Mouse (Mus musculus) effector memory CD4-positive, alpha-beta T cell, adult 5 months (primary cell): Measurements from ENCODE around the gene Efna1. TPM values are rescaled to one million over a fixed set of nuclear protein-coding genes. Genes with fewer than 3 reads are reported as not detected.

Experiments
- polyA plus RNA-seq: library from polyadenylated mRNA; unstranded; fragments of 100-300 nt; shearing (Covaris generic); gene quantifications from one replicate; pipeline ENCODE4 v1.2.1, GENCODE M21; 2017

The Efna1 gene
- polyA plus RNA-seq, result 0.26 TPM

DNA sequence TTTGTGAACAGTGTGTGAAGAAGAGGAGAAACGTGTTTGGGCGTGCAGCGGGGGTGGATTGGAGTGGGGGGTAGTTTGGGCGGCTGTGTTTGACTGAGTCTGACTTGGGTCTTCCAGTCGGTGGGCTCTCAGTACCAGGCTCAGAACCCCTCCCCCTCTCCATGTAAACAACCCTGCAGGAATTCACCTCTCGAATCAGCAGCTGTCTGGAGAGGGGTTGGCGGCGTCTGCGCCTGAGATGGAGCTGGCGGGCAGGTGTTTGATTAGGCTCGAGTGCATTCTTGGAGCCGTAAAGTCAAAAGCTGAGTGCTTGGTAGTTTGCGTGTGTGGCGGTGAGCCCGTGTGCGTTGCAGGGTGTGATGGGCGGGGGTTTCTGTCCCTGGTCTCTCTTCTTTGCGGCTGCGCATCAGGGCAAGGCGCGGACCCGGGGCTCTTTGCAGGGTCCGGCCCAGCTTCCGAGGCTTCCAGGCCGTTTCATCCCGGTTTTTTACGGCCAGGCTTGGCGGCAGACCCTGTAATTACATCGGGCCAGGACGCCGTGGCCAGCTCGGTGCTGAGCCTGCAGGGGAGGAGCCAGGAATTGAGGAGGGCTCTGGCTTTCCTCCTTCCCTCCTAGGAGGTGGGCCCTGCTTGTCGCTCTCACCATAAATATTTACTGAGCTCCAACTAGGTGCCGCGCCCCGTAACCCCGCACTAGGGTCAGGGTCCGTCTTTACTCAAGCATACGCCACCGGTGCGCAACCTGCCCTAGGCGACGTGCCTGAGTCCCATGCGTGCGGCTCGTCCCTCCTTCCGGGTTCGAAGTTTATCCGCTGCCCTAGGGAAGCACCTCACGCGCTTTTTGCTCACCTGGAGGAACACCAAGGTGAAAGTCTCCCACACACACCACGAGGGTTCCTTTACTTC, at the start of gene Efna1:
TSS of gene Efna1 (minus strand) at position 537 of the 906 bp plus-strand sequence.

DNA sequence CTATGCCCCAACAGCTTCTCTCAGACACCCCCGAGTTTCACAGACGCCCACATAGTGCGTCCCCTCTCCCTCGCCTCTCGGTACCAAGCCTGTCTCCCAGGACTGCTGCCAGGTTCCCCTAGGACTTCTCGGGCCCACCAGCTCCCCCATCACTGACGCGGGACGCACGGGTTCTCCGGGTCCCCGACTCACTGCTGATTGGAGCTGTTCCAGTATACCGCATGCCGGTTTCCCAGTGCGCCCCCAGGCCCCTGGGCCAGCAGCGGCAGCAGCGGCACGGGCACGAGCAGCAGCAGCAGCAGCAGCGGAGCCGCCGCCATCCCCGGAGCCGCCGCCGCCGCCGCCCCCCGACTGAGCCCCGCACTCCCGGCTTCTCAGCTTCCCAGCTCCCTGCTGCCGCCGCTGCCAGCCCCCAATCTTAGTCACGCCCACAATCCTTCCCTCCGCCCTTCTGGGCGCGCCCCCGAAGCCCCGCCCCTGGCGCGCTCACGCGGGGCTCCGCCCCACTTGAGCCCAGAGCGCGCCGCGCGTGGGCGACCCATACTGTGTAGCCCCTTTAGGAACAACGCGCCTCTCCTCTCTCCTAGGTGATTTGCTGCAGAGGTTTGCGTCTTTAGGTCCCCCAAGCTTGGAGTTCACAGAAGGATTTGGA, 41.7 kb upstream of the Efna1 start, which contains the start of gene Efna3:
TSS of gene Efna3 (minus strand) at position 452 of the 652 bp plus-strand sequence.

DNA sequence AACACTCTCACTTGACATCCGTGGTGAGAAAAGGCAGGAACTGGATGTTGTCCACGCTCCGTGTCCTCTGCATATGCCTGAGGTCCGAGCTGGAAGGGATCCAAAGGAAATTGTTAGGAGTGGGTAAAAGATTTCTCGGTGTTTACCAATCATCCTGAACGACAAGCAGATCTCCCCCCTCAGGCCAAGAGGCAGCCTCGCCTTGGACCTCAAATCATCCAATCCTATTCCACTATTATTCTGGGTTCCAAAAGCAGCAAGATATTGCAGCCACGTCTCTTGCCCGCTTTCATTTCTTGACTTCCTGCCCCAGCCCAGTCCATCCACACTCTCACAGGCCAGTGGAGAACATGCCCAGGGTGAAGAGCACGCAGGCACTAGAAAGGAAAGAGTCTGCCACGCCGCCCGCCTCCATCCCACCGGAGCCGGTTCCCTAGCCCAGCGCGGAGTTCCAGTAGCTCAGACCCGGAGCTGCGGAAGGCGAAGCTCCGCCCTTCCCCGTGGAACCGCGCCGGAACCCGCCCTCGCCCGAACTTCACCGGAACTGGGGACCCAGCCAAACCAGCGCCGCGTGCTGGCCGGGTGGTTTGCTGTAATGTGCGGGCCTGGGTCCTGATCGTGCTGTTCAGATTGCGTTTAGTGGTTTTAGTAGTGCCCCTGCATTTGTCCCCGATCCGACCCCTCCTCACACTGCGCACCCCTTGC, 10.7 kb downstream of the Efna1 start, which contains the start of gene Slc50a1:
TSS of gene Slc50a1 (minus strand) at position 520 of the 705 bp plus-strand sequence.

GRCm38 (mm10) chr3:89259076-89259475, 21.9 kb downstream of the Efna1 start, which contains the start of gene Dpm3:
TSS of gene Dpm3 (plus strand) at chr3:89259358.

GRCm38 (mm10) chr3:89246261-89247100, 34.5 kb downstream of the Efna1 start, which contains the start of gene Trim46:
TSS of gene Trim46 (minus strand) at chr3:89246309.

GRCm38 (mm10) chr3:89245688-89246171, 35.2 kb downstream of the Efna1 start, which contains the start of gene Krtcap2:
TSS of gene Krtcap2 (plus strand) at chr3:89245966.

DNA sequence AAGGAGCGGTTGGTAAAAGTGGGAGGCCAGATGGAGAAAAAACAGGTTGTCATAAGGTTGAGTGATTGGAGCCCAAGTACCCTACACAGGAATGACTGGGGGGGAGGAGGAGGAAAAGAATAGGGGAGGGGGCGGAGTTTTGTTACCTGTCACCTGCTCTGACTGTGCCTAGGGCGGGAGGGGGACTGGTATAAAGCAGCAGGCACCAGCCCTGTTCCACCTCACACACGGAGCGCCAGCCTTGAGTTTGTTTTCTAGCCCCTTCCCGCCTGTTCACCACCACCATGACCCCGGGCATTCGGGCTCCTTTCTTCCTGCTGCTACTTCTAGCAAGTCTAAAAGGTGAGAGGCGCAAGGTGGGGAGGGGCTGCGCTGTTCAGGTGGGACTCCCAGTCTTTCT, 52.1 kb downstream of the Efna1 start, which contains the start of gene Muc1:
TSS of gene Muc1 (plus strand) at position 222 of the 400 bp plus-strand sequence.

DNA sequence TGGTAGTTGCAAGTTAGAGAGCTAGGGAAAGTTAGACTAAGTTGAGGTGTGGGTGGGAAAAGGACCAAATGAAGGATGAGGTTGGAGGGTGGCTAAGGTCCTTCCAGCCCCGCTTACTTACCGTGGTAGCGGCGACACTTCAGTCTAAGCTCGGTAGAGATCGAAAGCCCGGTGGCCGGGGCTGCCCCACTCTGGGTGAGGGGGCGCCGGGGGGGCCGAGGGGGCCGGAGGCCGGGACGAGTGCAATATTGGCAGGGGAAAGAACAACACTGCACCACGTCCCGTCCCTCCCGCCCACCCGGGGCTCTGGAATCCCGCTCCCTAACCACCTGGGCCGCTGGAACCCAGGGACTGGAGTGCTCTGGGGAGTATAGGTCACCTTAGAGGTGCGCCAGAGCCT, 54.0 kb downstream of the Efna1 start, which contains the start of gene Mtx1:
TSS of gene Mtx1 (minus strand) at position 189 of the 400 bp plus-strand sequence.

Other genes starting within 250 kb of the Efna1 start
- gene Rusc1, start 187.8 kb downstream of the Efna1 start, polyA plus RNA-seq, result 76.8 TPM
- not detected for gene Gm43738, start 180.0 kb downstream of the Efna1 start, polyA plus RNA-seq
- 61.8 TPM for gene Fdps, start 179.2 kb downstream of the Efna1 start, polyA plus RNA-seq
- not detected for gene Pklr, start 145.0 kb downstream of the Efna1 start, polyA plus RNA-seq
- gene Hcn3, start 120.9 kb downstream of the Efna1 start, polyA plus RNA-seq, result 1.9 TPM
- 86.6 TPM for gene Clk2, start 116.3 kb downstream of the Efna1 start, polyA plus RNA-seq
- 232 TPM for gene Scamp3, start 103.7 kb downstream of the Efna1 start, polyA plus RNA-seq
- gene Fam189b, start 98.0 kb downstream of the Efna1 start, polyA plus RNA-seq, result 94.4 TPM
- gene Gba, start 78.2 kb downstream of the Efna1 start, polyA plus RNA-seq, result 79.2 TPM
- gene Thbs3, start 66.0 kb downstream of the Efna1 start, polyA plus RNA-seq, result 1.6 TPM
- 87.7 TPM for gene Mtx1, start 54.1 kb downstream of the Efna1 start, polyA plus RNA-seq
- gene Muc1, start 52.1 kb downstream of the Efna1 start, polyA plus RNA-seq, result 7.2 TPM
- gene Krtcap2, start 35.2 kb downstream of the Efna1 start, polyA plus RNA-seq, result 192 TPM
- gene Trim46, start 34.8 kb downstream of the Efna1 start, polyA plus RNA-seq, result 2.7 TPM
- 74.3 TPM for gene Dpm3, start 21.8 kb downstream of the Efna1 start, polyA plus RNA-seq
- gene Slc50a1, start 10.6 kb downstream of the Efna1 start, polyA plus RNA-seq, result 132 TPM
- not detected for gene Efna3, start 41.8 kb upstream of the Efna1 start, polyA plus RNA-seq
- gene Efna4, start 56.9 kb upstream of the Efna1 start, polyA plus RNA-seq, result not detected
- 21.7 TPM for gene Adam15, start 68.9 kb upstream of the Efna1 start, polyA plus RNA-seq
- not detected for gene Dcst2, start 80.8 kb upstream of the Efna1 start, polyA plus RNA-seq
- gene Dcst1, start 84.1 kb upstream of the Efna1 start, polyA plus RNA-seq, result 0.37 TPM
- gene Zbtb7b, start 113.6 kb upstream of the Efna1 start, polyA plus RNA-seq, result 17.3 TPM
- not detected for gene Lenep, start 121.7 kb upstream of the Efna1 start, polyA plus RNA-seq
- gene Flad1, start 130.7 kb upstream of the Efna1 start, polyA plus RNA-seq, result 27.4 TPM
- 10.5 TPM for gene Cks1b, start 137.2 kb upstream of the Efna1 start, polyA plus RNA-seq
- 69.1 TPM for gene Shc1, start 137.3 kb upstream of the Efna1 start, polyA plus RNA-seq
- 37.8 TPM for gene Pygo2, start 149.1 kb upstream of the Efna1 start, polyA plus RNA-seq
- gene Pbxip1, start 155.6 kb upstream of the Efna1 start, polyA plus RNA-seq, result 100 TPM
- 14.1 TPM for gene Pmvk, start 173.4 kb upstream of the Efna1 start, polyA plus RNA-seq
- not detected for gene Kcnn3, start 239.0 kb upstream of the Efna1 start, polyA plus RNA-seq